Mouse (Mus musculus) embryo, embryonic 10.5 days (tissue): ENCODE measurements around the gene Zfp423.

Experiments used
- DNase-seq: peaks from one replicate; pipeline ENCODE4 v3.0.0-alpha.2; 2015; ENCODE audit warnings: low spot score

Zfp423 gene

DNA sequence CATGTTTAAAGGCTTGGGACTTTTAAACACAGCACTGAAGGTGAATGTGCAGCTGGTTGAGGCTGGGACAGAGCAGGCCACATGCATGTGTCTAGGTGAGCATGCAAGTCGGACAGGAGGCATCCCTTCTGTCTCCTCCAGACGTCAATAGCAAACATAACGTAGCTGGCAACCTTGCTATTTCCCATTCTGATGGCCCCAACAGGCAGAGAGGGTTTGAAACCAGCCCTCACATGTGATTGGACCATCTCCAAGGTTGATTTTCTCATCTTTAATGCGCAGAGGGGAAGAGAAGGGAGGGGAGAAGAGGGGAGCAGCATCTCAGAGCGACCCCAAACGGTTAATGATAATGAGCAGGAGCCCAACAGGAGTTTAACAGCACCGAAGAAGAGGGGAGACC lies 123.5 kb downstream of the Zfp423 start:
- no peak for DNase-seq

DNA sequence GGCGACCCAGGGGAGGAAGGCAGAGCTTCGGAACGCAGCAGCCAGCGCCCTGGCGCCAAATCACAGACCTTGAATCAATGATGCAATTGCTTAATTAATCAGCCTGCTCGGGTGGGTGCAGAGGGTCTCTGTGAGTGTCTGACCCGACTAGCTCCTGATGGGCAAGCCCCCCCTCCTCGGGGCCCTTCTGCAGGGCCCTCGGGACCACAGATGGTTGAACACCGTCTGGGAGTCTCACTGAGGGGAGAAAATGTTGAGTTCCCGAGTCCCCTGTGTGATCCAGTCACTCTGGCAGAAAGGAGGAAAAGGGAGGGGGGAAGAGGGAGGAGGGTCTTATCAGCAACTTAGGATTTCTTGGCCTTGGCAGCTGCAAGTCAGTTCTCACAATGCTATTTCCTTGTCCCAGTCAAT lies 124.0 kb downstream of the Zfp423 start:
- peak; percentile 72 for DNase-seq

DNA sequence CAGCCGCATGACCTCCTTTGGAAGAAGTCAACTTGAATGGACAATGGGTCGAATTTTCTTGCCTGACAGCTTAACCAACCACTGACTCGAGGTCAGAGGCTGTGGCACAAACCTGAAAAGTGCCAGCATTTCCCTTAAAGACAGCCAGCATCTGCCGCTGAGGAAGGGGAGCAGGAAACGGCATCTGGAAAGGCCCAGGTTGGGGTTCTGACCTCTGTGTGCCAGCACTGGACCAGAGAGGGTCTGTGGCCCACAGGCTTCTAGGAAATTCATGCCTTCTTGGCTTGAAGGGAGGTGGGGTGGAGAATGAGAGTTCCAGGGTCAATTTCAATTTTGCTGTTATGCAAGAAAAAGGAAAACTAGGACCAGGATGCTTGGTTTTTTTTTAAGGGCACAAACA lies 124.7 kb downstream of the Zfp423 start:
- peak; percentile 47 for DNase-seq

- DNase-seq: peak; percentile 46
These were observed 125.4 kb downstream of the Zfp423 start for GRCm38 (mm10) chr8:87833841-87834620.

GRCm38 (mm10) chr8:87833339-87833738 lies 126.1 kb downstream of the Zfp423 start:
- DNase-seq: peak; percentile 38

- DNase-seq: peak; percentile 59
These were observed 126.7 kb downstream of the Zfp423 start for GRCm38 (mm10) chr8:87832381-87833325.

- peak; percentile 87 for DNase-seq
These were observed 127.8 kb downstream of the Zfp423 start for GRCm38 (mm10) chr8:87831567-87831966.

DNA sequence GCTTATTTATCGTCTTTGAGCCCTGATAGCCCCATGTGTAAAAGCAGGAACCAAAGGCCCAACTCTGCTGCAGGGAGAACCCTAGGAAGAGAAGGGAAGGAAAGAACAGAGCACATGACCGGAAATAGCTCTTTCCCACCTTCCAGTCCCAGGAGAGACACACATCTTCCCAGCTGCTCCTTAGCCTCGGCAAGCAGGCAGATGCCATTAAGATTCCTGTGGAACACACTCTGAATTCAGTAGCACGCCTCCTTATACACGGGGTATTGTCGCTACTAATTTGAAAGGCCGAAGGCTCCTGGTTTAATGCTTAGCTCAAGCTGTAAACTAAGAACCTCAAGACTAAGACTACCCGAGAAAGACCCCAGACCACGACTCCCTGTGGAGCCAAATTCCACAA lies 128.3 kb downstream of the Zfp423 start:
- peak; percentile 76 for DNase-seq

DNA sequence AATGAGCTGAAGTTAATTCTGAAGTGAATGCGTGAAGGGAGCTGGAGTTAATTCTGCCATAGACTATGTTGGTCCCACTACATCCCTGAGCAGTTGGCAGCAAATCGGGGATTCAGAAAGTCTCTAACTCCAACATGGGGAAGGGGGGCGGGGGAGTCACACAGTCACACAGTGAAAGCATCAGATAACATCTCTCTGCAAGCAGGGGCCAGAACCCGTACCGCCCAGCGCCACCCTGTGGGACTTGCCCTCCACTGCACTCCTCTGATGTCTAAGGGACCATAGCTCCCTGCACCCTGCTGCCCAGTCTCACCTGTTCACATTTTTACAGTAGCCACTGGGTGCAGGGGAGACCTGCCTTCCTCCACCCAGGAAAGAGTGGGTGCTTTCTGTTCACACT lies 129.2 kb downstream of the Zfp423 start:
- DNase-seq: peak; percentile 75

DNA sequence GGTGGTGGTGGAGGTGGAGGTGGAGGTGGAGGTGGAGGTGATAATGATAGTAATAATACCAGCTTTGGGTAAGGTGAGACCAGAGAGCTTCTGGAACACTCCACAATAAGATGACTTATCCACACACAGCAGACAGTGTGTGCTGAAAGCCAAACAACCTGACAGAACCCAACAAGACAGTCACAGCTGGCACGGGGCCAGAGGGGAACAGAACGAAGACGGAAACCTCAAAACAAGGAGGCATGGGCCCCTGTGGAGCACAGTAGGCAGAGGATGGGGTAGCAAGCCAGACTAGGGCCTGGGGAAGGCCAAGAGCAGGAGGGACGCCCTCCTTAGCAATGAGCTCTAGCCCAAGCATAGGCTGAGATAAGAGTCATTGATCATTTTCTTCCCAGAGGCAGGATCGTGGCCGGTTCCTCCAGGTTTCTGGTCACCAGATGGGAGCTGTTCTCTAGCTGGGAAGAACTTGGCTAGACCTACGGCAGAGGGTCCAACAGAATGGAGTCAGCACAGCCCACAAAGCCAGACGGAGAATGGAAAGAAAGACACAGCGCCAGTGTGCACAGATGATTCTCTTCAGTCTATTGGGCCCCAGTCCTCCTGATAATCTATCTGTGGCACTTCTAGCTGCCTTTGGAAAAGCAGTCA lies 133.3 kb downstream of the Zfp423 start:
- no peak for DNase-seq

GRCm38 (mm10) chr8:87823172-87823571 lies 136.2 kb downstream of the Zfp423 start:
- DNase-seq: peak; percentile 38

- DNase-seq: peak; percentile 52
These were observed 136.7 kb downstream of the Zfp423 start for GRCm38 (mm10) chr8:87822690-87823089.

DNA sequence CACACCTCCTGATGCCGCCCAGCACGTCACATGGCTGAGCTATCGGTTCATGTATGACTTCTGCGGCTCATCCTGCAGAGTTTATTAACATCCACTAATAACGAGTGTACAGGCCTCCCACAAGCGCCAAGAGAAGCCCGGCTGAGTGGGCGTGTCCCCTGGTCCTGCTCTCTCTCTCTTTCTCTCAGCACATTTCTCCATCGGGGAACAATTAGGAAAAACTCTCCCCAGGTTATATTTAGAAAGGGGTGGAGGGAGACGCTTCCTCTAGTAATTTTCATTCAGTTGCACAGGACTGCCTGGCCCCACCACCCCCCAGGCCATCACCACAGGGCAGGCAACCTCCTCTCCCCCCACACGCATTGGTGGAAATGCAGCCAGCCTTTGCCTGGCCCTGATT lies 137.2 kb downstream of the Zfp423 start:
- peak; percentile 52 for DNase-seq

DNA sequence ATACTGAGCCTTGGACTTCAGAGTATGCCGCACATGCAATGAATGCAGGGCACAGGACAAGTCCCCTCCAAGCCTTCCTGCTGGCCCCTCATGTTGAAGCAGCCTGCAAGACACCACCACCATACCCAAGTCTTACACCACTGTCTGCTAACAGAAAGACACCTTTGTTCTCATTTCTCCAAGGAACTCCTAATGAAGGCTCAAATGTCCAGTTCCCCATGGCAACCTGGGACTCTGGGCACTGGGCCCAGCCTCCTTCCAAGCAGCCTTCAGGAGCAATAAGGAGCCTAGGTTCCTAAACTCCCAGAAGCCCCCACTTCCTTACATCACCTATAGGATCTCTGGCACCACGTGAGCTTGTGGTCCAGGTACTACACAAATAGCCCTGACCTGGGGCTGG lies 137.7 kb downstream of the Zfp423 start:
- DNase-seq: peak; percentile 29

GRCm38 (mm10) chr8:87819263-87819662 lies 140.1 kb downstream of the Zfp423 start:
- DNase-seq: no peak

GRCm38 (mm10) chr8:87818506-87818905 lies 140.9 kb downstream of the Zfp423 start:
- no peak for DNase-seq

GRCm38 (mm10) chr8:87816141-87816540 lies 143.3 kb downstream of the Zfp423 start:
- no peak for DNase-seq

GRCm38 (mm10) chr8:87812661-87813060 lies 146.7 kb downstream of the Zfp423 start:
- no peak for DNase-seq

- DNase-seq: no peak
These were observed 147.3 kb downstream of the Zfp423 start for GRCm38 (mm10) chr8:87812069-87812449.

GRCm38 (mm10) chr8:87811399-87812068 lies 147.9 kb downstream of the Zfp423 start:
- DNase-seq: no peak

GRCm38 (mm10) chr8:87810771-87811170 lies 148.6 kb downstream of the Zfp423 start:
- no peak for DNase-seq
